Mouse (Mus musculus) kidney, adult 11 months (tissue): ENCODE measurements around the gene Smagp.
A peak's percentile ranks its signal among the peaks of the same experiment; 100 is the strongest.

Experiments
- DNase-seq: peaks from one replicate; pipeline ENCODE4 v3.0.0; 2022

Smagp gene

DNA sequence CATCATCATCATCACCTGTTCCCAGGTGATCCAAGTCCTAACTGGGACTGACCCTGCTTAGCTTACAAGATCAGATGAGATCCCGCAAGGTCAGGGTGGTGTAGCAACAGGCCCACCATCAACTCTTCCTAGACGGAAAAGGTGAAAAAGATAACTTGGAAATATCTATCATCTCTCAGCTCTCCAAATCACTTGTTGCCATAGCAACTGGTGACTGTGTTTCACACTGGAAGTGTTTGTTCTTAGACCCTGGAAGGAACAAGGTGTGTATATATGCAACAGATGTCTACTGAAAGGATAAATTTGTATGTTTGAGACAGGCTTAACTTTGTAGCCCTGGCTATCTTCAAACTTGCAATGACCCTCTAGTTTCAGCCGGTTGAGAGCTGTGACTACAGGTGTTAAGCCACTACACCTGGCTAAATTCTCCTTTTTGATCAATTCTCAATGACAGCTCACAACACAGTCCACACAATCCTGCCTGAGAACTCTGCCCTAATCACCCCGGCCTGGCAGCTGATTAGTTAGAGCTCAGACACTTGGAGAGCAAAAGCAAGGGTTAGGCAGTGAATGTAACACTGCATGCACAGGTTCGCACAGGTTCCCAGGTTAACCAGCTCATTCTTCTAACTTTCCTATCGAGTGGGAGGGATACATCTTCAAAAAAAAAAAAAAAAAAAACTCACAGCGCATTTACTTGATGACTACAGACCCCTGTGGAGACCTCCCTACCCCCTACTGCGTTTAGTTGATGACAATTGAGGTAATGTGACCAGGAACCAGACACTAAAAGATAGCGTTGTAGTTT, 28.9 kb upstream of the Smagp start:
- no peak for DNase-seq

- DNase-seq: no peak
Measured at GRCm38 (mm10) chr15:100664813-100665274, 28.1 kb upstream of the Smagp start.

DNA sequence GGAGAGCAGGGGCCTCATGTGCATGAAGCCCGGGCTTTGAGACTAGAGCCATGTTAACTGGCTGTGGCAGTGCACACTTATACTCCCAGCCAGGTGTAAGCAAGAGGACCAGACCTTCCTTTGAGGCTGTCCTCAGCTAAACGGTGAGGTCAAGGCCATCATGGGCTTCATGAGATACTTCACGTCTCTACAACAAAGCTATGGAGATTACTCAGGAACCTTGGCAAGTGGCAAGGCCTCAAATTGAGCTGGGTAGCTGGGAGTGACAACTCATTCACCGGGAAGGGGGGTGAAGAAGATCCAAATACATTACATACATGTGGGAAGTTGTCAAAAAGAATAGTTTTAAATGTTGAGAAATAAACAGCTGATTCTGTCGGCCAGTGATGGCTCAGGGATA, 24.1 kb upstream of the Smagp start:
- DNase-seq: no peak

GRCm38 (mm10) chr15:100660306-100660705, 23.6 kb upstream of the Smagp start:
- peak; percentile 75 for DNase-seq

DNA sequence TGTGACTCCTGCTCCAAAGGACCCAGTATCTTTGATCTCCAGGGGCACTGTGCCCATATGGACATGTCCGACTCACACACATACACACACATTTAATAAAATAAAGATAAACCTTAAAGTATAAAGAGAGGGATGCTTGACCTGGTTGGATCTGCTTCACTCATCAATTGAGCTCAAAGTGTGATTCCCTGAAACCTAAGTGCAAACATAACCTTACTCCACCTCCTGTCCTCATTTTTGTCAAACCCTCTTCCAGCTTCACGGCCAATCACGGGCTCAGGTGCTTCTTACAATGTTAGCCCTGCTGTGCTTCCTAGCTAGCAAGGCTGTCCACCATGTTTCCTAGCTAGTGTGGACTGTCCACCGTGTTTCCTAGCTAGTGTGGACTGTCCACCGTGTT, 18.5 kb upstream of the Smagp start:
- DNase-seq: no peak

DNA sequence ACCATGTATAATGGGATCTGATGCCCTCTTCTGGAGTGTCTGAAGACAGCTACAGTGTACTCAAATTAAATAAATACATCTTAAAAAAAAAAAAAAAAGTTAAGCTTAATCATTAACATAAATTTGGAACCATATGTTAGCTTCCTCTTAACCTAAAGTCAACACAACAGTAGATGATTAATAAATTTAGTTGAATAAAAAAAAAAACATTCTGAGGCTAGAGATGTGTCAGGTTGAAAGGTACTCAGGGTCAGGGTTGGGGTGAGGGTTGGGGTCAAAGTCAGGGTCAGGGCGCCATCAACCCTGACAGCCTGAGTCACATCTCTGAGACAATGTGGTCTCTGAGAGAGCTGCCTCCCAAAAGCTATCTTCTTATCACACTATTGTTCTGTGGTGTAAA, 17.5 kb upstream of the Smagp start:
- no peak for DNase-seq

GRCm38 (mm10) chr15:100651610-100652009, 14.9 kb upstream of the Smagp start:
- DNase-seq: no peak

GRCm38 (mm10) chr15:100650111-100650510, 13.4 kb upstream of the Smagp start:
- no peak for DNase-seq

DNA sequence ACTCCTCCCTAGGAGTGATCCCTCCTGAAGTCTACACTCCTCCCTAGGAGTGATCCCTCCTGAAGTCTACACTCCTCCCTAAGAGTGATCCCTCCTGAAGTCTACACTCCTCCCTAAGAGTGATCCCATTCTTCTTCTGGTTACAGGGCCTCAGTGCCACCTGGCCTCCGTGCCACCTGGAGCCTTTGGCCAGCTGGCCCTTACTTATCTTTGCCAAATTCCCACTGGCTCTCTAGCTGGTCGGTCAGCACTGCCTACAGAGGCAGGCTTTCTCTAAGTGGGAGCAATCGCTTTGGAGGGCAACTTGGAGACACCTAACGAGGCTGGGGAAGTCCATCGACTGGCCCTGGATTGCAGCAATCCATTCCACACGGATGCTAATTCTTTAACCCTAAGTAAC, 9.4 kb upstream of the Smagp start:
- no peak for DNase-seq

- DNase-seq: no peak
Measured at GRCm38 (mm10) chr15:100642451-100642850, 5.7 kb upstream of the Smagp start.

DNA sequence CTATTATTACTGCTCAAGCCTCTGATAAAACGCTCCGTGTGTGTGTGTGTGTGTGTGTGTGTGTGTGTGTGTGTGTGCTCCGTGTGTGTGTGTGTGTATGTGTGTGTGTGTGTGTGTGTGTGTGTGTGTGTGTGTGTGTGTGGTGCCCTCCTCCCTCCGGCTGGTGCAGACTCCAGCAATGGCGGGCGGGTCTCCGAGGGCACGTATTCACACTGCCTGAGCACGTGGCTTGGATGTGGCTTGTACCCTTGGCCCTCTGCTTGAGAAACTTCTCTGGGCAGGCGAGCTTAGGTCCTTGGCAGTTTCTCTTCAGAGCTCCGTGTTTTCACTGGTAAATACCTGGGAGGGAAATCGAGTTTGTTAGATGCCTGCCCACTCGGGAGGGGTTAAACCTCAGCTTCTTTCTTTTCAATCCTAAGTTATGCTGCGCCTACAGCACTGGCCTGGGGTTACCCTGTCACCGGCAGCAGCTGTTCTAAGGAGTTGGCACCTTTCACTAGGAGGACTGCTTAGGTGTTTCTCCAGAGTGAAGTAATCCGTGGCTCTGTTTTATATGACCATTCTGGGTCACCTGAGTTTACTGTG, 4.6 kb upstream of the Smagp start:
- no peak for DNase-seq

DNA sequence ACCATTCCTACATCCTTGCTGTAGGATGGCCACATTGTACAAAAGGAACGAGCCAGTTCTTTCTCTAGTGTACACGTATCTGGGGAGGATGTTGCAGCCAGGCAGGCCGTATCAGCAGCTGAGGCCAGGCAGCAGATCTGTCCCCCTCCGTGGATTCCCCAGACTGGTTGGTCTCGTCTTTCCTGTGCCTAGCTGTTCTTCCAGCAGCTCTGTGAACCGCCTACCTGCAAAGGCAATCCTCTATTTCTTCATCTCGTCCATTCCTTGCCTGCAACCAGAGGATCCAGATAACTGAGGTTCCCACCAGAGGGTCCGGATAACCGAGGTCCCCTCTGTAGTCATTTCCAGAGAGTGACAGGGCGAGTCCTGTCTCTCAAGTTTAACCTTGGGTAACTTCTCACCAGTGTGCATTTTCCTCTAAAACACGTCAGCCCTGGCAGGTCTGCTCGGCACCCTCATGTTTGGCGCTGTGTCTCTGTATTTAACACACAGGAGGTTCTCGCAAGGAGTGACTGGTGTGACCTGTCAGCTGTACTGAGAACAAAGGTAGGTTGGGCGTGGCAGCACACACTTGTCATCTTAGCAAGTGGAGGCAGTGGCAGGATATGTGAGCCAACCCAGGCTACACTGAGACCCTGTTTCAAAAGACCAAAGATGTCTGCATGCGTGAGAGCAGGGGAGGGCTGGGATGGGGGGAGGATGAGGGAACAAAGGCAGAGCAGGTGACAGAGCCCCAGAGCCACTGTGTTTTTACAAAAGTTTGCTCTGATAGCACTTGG, 3.4 kb upstream of the Smagp start:
- DNase-seq: no peak

DNA sequence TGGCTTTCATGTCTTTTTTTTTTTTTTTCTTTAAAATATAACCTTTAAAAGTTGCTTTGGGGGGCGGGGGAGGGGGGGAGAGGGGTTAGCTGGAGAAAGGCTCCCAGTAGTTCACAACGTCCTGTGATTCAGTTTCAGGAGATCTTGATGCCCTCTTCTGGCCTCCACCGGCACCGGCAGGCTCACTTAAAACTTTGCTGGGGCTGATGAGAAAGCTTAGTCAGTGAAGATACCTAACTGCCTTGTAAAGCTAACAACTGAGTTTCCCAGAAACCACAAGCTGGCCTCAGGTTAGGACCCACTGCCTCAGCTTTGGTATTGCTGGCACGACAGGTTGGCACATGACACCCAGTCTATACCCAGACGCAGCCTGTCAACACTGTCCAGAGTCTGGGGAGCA, 921 bp upstream of the Smagp start:
- DNase-seq: peak; percentile 68

DNA sequence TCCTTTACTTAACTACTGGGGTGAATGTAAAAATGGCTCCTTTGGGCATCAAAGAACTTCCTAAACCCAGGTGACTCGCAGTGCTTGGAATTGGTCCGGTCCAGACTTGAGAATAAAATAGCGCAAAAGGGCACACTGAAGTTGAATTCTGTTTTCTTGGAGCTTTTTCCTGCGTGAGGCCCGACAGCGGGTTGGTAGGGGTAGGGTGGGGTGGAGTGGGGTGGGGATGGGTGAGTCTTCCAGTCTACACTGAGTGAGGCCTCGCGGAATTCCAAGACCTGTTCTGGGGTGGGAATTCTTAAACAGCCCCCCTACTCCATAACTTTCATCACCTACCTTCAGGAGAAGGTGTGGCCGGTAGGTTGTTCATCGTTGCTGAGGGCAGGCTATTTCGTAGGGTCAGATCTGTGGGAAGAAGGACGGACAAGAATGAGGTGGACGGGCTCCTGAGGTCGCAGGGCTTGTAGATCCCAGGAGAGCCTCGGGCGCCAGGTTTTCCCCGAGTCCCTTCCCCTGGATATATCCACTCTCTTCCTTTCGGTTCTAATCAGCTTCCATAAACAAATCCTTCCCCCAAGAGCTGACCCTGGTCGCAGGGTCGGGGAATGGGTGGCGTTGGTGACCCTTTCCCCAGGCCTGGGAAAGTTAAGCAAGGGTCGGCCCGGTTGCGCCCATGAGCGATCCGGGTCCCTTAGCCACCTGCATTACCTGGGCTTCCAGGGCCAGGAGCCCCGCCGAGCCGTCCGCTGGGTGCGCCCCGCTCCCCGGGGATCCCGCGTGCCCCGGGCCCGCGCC, 692 bp downstream of the Smagp start:
- no peak for DNase-seq

DNA sequence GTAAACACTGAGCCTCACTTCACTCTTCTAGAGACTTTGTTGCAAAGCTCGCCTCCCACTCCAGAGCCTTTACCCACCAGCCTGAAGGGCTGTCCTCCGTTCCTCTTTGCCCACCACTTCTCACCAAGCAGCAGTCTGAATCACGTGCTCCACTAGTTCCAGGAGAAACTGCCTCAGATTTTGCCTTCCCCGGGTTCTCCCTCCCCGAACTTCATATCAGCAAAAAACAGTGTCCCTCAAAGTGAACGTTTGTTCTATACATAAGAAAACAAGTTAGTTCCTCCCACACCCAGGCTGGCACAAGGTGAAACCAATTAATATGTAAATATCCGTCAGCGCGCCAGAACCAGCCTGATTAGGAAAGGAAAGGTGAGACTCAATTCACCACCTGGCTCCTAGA, 1.5 kb downstream of the Smagp start:
- DNase-seq: no peak

DNA sequence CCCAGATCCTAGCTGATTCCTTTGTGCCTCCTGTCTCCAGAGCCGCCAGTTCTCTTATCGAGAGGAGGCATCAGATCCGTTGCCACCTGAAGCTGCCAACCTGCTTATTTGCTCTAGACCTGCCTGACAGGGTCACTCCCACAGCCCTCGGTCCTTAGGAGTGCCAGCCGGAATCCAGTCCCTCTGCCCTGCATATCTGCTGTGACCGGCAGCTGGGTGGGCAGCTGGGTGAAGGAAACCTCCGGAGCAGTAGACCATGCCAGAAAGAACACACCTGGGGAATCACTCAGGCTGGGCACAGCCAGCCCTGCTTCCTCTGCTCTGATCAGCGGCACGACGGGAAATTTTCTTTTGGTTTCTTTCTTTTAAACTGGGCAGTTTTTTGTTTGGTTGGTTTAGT, 3.4 kb downstream of the Smagp start:
- DNase-seq: no peak

DNA sequence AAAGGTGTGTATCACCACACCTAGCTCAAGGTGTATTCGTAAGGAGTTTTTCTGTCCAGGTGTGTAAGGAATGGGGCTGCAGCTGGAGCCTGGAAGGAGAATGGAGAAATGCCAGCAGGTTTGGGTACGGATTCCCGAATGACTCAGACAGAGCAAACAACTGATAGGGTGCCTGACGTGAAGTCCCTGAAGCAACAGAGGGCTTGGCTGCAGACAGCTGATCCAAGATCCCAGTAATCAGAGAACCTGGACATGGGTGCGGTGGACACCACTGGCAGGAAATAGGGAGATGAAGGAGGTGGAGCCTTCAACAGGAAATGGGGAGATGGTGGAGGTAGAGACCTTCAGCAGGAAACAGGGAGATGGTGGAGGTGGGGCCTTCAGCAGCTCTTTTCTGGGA, 4.4 kb downstream of the Smagp start:
- no peak for DNase-seq

- DNase-seq: no peak
Measured at GRCm38 (mm10) chr15:100631454-100632170, 5.1 kb downstream of the Smagp start.

- DNase-seq: no peak
Measured at GRCm38 (mm10) chr15:100630126-100630525, 6.6 kb downstream of the Smagp start.

DNA sequence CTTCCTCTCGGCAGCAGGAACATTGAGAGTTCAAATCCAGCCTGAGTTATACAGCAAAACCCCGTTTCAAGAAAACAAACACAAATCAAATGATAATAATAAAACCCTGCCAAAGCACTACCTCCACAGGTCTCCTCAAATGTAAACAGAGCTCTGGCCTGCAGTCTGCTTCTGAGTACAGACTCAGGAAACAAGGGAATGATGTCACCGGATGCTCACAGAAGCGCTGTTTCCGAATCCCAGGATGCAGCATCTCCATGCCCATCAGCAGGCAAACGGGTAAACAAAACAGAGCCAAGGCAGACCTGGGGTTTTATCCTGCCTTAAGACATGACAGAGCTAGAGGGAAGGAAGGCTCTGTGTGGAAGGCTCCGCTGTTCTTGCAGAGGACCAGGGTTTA, 7.9 kb downstream of the Smagp start:
- no peak for DNase-seq

GRCm38 (mm10) chr15:100627774-100628370, 8.9 kb downstream of the Smagp start:
- DNase-seq: no peak

GRCm38 (mm10) chr15:100627287-100627686, 9.5 kb downstream of the Smagp start:
- DNase-seq: no peak
